Mouse (Mus musculus) embryonic facial prominence, embryonic 12.5 days (tissue): ENCODE data around the gene Scaf4. TPM values are rescaled to one million over a fixed set of nuclear protein-coding genes. Genes with fewer than 3 reads are reported as not detected.
"Not testable (repeated sequence)": the region's sequence is repeated elsewhere in the genome, so short reads cannot be mapped to it uniquely, and the experiment has no call there.

ENCODE experiments used
- ATAC-seq: fragments of 200-750 bp; cut with Nextera tagmentation; 2 replicates; pipeline ENCODE4 v1.8.0; 2017; ENCODE audit not compliant: insufficient number of reproducible peaks, insufficient read depth, low FRiP score, low TSS enrichment
- H3K27ac ChIP-seq: fragments of 300-500 bp; sonication (generic); 2 replicates; pipeline ENCODE4 v1.5.1; 2016; ENCODE audit warnings: mild to moderate bottlenecking
- H3K27me3 ChIP-seq: fragments of 300-500 bp; sonication (generic); 2 replicates; pipeline ENCODE4 v1.6.1; 2016; ENCODE audit warnings: mild to moderate bottlenecking, moderate library complexity
- H3K36me3 ChIP-seq: fragments of 300-500 bp; sonication (generic); 2 replicates; pipeline ENCODE4 v1.6.1; 2016; ENCODE audit warnings: mild to moderate bottlenecking
- H3K4me1 ChIP-seq: fragments of 300-500 bp; sonication (generic); 2 replicates; pipeline ENCODE4 v1.6.1; 2016
- H3K4me2 ChIP-seq: fragments of 300-500 bp; sonication (generic); replicated peaks from 2 replicates; pipeline ENCODE4 v1.6.1; 2016; ENCODE audit warnings: mild to moderate bottlenecking, moderate library complexity
- H3K4me3 ChIP-seq: fragments of 300-500 bp; sonication (generic); 2 replicates; pipeline ENCODE4 v1.5.1; 2016; ENCODE audit warnings: mild to moderate bottlenecking
- H3K9ac ChIP-seq: fragments of 300-500 bp; sonication (generic); 2 replicates; pipeline ENCODE4 v1.6.1; 2016; ENCODE audit warnings: mild to moderate bottlenecking, moderate library complexity
- H3K9me3 ChIP-seq: fragments of 300-500 bp; sonication (generic); 2 replicates; pipeline ENCODE4 v1.6.1; 2016; ENCODE audit warnings: mild to moderate bottlenecking, moderate library complexity
- WGBS: fragments of 180-500 bp; shearing (Covaris S2); methylation state at CpG from one replicate; pipeline ENCODE4 v1.1.7; 2016; 5-methylcytosine and 5-hydroxymethylcytosine counted together
- polyA plus RNA-seq: library from polyadenylated mRNA; unstranded; fragments of >200 nt; fragmentation: Nextera tagmentation; extraction: Ambion mirVana; gene quantifications from 2 replicates; pipeline ENCODE4 v1.2.1, GENCODE M21; 2016

Gene Scaf4
- polyA plus RNA-seq, 1 experiment from 2014 or later: 32.3 TPM

DNA sequence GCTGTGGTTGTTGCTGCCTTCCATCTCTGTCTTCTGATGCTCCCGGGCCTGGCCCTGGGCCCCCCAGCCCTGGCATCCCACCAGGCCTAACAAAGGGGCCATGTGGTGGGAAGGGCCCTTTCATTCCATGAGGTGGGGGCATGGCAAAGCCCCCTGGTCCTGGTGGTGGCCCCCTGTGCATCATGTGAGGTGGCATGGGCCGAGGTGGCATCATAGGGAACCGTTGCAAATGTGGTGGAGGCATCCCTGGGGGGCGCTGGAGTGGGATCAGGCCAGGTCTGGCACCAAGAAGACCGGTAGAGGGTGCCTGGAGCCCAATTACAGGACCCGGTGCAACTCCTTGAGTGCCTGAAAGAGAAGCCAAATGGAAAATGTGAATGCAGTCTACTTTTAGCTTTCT lies 54.4 kb downstream of the Scaf4 start:
- Histone ChIP-seq H3K4me2 (no peak overlapping the region), H3K9me3 (no peaks in the 10 kb centered on the region), H3K9ac (no peak overlapping the region), H3K27ac (no peak overlapping the region), H3K36me3 (peaks cover 47% of the 10 kb centered on the region), H3K4me3 (no peak overlapping the region), H3K4me1 (no peaks in the 10 kb centered on the region), H3K27me3 (no peaks in the 10 kb centered on the region)
- ATAC-seq: 0 out of 2 replicates have a peak, but pooled peaks have one; percentile 41
- 86% methylated on average over 6 of the region's 6 CpGs for WGBS

GRCm38 (mm10) chr16:90221441-90222070 lies 62.7 kb downstream of the Scaf4 start:
- H3K4me2 ChIP-seq: peak overlapping the region; percentile 78
- H3K27me3 ChIP-seq: no peaks in the 10 kb centered on the region
- peak overlapping the region; percentile 75 for H3K4me3 ChIP-seq
- H3K27ac ChIP-seq: no peak overlapping the region
- H3K9me3 ChIP-seq: no peaks in the 10 kb centered on the region
- no peak for ATAC-seq
- peaks cover 14% of the 10 kb centered on the region for H3K4me1 ChIP-seq
- peak overlapping the region; percentile 81 for H3K9ac ChIP-seq
- 10% methylated on average over 20 of the region's 20 CpGs for WGBS
- peaks cover 32% of the 10 kb centered on the region for H3K36me3 ChIP-seq

DNA sequence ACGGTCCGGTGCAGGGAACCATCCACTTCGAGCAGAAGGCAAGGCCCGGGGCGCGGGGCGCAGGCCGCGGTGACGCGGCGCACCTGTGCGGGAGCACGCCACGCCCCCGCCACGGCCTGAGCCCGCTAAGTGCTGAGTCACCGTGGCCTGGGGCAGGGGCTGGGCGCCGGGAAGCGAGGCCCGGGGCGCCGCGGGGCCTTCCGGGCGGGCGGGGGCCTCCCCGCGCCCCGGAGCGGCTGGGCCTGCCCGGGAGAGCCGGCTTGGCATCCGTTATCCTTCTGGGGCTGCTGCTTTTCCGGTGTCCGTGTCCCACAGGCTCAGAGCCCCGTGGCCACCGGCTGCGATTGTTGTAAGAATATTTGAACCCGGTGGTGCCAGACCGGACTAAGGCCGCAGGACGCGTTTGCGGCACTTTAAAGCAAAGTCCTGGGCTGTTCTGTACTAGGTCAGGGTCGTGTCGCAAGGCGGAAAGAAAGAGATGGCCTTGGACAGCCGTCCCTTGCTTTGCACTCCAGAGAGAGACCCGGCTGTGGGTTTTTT lies 63.3 kb downstream of the Scaf4 start:
- peak overlapping the region; percentile 81 for H3K27ac ChIP-seq
- WGBS: 2% methylated on average over 48 of the region's 52 CpGs
- peaks cover 14% of the 10 kb centered on the region for H3K4me1 ChIP-seq
- H3K9me3 ChIP-seq: no peaks in the 10 kb centered on the region
- ATAC-seq: peak; percentile 62
- H3K4me2 ChIP-seq: peak overlapping the region; percentile 78
- peaks cover 26% of the 10 kb centered on the region for H3K36me3 ChIP-seq
- peak overlapping the region; percentile 81 for H3K9ac ChIP-seq
- peak overlapping the region; percentile 75 for H3K4me3 ChIP-seq
- no peaks in the 10 kb centered on the region for H3K27me3 ChIP-seq

DNA sequence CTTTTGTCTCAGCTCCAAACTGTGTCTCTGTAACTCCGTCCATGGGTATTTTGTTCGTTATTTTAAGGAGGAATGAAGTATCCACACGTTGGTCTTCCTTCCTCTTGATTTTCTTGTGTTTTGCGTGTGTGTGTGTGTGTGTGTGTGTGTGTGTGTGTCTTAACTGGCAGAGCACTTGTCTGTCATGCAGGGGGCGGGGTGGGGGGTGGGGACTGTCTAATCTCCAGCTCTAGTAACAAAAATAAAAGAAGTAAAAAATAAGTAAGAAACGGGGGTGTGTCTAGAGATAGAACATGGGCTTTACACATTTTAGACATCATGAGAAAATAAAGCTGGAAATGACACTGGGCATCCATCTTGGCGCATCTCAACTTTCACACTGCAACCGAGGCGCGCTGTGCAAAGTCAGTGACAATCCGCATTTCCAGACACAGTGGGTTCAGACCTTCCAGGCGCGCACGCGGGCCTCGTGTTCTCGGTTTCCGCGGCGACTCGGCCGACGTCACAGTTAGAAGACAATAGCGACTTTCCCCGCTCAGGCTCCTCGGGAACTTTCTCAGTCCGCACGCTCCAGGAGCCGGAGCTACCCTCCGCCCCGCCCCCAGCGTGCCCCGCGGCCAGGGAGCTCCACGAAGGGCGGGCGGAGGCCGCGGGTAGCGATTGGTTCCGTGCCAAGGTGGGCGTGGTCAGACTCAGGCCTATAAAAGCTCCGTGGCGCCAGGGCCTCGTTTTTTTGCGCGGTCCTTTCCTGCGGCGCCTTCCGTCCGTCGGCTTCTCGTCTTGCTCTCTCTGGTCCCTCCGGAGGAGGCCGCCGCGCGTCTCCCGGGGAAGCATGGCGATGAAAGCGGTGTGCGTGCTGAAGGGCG lies 64.0 kb downstream of the Scaf4 start, which contains the start of gene Sod1:
Gene Sod1, plus strand, starts transcription at position 729 of the 866 bp plus-strand sequence.
- Histone ChIP-seq H3K36me3 (peaks cover 19% of the 10 kb centered on the region), H3K27me3 (no peaks in the 10 kb centered on the region), H3K4me3 (peak within 1 kb of the TSS; percentile 75), H3K27ac (peak within 1 kb of the TSS; percentile 81), H3K4me1 (peaks cover 14% of the 10 kb centered on the region), H3K9me3 (no peaks in the 10 kb centered on the region), H3K4me2 (peak within 1 kb of the TSS; percentile 78), H3K9ac (peak within 1 kb of the TSS; percentile 81)
- ATAC-seq: peak; percentile 91
- 2% methylated on average over 63 of the region's 63 CpGs for WGBS

GRCm38 (mm10) chr16:90219445-90219844 lies 64.9 kb downstream of the Scaf4 start:
- peaks cover 14% of the 10 kb centered on the region for H3K4me1 ChIP-seq
- H3K4me2 ChIP-seq, H3K27me3 ChIP-seq, ATAC-seq, H3K27ac ChIP-seq, H3K9ac ChIP-seq, H3K4me3 ChIP-seq, H3K9me3 ChIP-seq: not testable (repeated sequence)
- 70% methylated on average over 4 of the region's 4 CpGs for WGBS
- H3K36me3 ChIP-seq: peaks cover 12% of the 10 kb centered on the region

DNA sequence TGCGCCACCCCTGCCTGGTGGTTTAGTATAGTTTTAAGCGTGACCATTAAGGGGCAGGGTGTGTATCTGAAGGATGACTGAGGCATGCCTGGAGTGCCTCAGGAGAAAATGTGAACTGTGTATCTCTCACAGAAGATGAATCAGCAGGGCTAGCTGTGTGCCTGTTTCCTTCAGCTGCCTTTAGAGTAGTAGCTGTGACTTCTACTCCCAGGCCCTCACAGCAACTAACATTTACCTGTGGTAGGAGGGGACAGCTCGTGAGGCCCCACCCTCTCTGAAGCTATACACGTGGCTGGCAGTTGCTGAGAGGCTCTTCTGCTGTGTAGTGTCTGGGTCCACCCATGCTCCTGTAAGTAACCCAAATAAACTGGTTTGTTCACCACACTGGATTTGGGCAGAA lies 66.4 kb downstream of the Scaf4 start:
- H3K4me3 ChIP-seq: no peak overlapping the region
- no peaks in the 10 kb centered on the region for H3K36me3 ChIP-seq
- no peaks in the 10 kb centered on the region for H3K9me3 ChIP-seq
- no peak overlapping the region for H3K9ac ChIP-seq
- no peak overlapping the region for H3K4me2 ChIP-seq
- H3K27me3 ChIP-seq: no peaks in the 10 kb centered on the region; the same call in 1 of the 2 replicates
- 64% methylated on average over 4 of the region's 4 CpGs for WGBS
- H3K4me1 ChIP-seq: peaks cover 13% of the 10 kb centered on the region
- no peak for ATAC-seq
- H3K27ac ChIP-seq: no peak overlapping the region

- 27% methylated on average over 3 of the region's 3 CpGs for WGBS
- Histone ChIP-seq H3K4me3 (no peak overlapping the region), H3K4me1 (peaks cover 7% of the 10 kb centered on the region), H3K36me3 (no peaks in the 10 kb centered on the region), H3K9ac (no peak overlapping the region), H3K27me3 (no peaks in the 10 kb centered on the region; the same call in 1 of the 2 replicates), H3K27ac (no peak overlapping the region), H3K9me3 (no peaks in the 10 kb centered on the region), H3K4me2 (no peak overlapping the region)
- ATAC-seq: no peak
These were observed 66.9 kb downstream of the Scaf4 start for GRCm38 (mm10) chr16:90217356-90217755.

DNA sequence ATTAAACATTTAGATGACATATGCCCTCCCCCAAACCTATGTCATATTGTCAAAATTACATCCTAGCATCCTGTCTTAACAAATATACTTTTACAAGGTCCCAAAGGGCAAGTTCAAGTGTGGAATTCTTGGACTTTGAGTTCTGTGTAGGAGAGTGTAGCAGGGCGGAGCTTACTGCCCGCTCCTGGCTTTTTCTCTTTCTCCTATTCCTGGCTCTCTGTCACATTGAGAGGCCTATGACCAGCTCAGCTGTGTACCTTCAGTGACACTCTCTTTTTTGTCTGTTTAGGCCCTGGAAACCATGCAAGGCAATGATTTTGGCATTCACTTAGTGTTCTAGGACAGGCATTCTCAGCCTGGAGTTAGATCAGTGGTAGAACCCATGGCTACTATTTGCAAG lies 67.9 kb downstream of the Scaf4 start:
- Histone ChIP-seq H3K4me3 (no peak overlapping the region), H3K4me2 (no peak overlapping the region), H3K4me1 (0 out of 2 replicates have a peak, but pooled peaks cover 4% of the 10 kb centered on the region), H3K9me3 (no peaks in the 10 kb centered on the region), H3K27ac (no peak overlapping the region), H3K36me3 (no peaks in the 10 kb centered on the region), H3K27me3 (no peaks in the 10 kb centered on the region; the same call in 1 of the 2 replicates), H3K9ac (no peak overlapping the region)
- ATAC-seq: no peak
- 93% methylated on average over 2 of the region's 2 CpGs for WGBS

DNA sequence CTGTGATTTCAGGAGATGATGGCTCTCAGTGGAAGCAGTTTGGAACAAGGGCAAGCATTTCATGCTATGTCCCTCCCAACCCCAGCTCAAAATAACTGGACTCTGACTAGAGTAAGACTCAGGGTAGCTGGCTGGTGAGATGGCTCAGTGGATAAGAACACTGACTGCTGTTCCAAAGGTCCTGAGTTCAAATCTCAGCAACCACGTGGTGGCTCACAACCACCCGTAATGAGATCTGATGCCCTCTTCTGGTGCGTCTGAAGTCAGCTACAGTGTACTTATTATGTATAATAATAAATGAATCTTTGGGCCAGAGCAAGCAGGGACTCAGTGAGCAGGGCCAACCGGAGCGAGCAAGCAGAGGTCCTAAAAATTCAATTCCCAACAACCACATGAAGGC lies 68.4 kb downstream of the Scaf4 start:
- not testable (repeated sequence) for H3K9ac ChIP-seq, H3K9me3 ChIP-seq, H3K27me3 ChIP-seq, H3K4me2 ChIP-seq, ATAC-seq, H3K4me3 ChIP-seq, H3K4me1 ChIP-seq, H3K27ac ChIP-seq, H3K36me3 ChIP-seq
- 86% methylated on average over 5 of the region's 5 CpGs for WGBS

- Histone ChIP-seq H3K4me3 (no peak overlapping the region), H3K4me1 (0 out of 2 replicates have a peak, but pooled peaks cover 3% of the 10 kb centered on the region), H3K9ac (no peak overlapping the region), H3K27ac (no peak overlapping the region), H3K36me3 (no peaks in the 10 kb centered on the region), H3K4me2 (no peak overlapping the region), H3K27me3 (no peaks in the 10 kb centered on the region; the same call in 1 of the 2 replicates), H3K9me3 (no peaks in the 10 kb centered on the region)
- 93% methylated on average over 11 of the region's 11 CpGs for WGBS
- ATAC-seq: no peak
These were observed 69.4 kb downstream of the Scaf4 start for GRCm38 (mm10) chr16:90214731-90215565.
